Mouse (Mus musculus): Measurements from ENCODE around the gene Mier2. TPM values are rescaled to one million over a fixed set of nuclear protein-coding genes. Genes with fewer than 3 reads are reported as not detected.

Gene Mier2
- total RNA-seq, 2 experiments from 2014 or later = not detected

GRCm38 (mm10) chr10:79526661-79527452, 28.1 kb downstream of the Mier2 start:
- ATAC-seq (replicated peaks; ENCODE audit: low FRiP score, poor library complexity, severe bottlenecking) = no peak

GRCm38 (mm10) chr10:79525456-79526325, 29.3 kb downstream of the Mier2 start:
- no peak for ATAC-seq (replicated peaks; ENCODE audit: low FRiP score, poor library complexity, severe bottlenecking)

GRCm38 (mm10) chr10:79524433-79524832, 30.6 kb downstream of the Mier2 start:
- no peak for ATAC-seq (replicated peaks; ENCODE audit: low FRiP score, poor library complexity, severe bottlenecking)

GRCm38 (mm10) chr10:79506709-79507108, 48.3 kb downstream of the Mier2 start:
- no peak for ATAC-seq (replicated peaks; ENCODE audit: low FRiP score, poor library complexity, severe bottlenecking)

- no peak for ATAC-seq (replicated peaks; ENCODE audit: low FRiP score, poor library complexity, severe bottlenecking)
These were observed 52.0 kb downstream of the Mier2 start for GRCm38 (mm10) chr10:79502830-79503644.

GRCm38 (mm10) chr10:79496701-79497288, 58.2 kb downstream of the Mier2 start:
- no peak for ATAC-seq (replicated peaks; ENCODE audit: low FRiP score, poor library complexity, severe bottlenecking)

GRCm38 (mm10) chr10:79495886-79496285, 59.1 kb downstream of the Mier2 start:
- ATAC-seq (replicated peaks; ENCODE audit: low FRiP score, poor library complexity, severe bottlenecking) = no peak

Other genes with a start within 250 kb of the Mier2 start
- gene Vmn2r82, start 198.7 kb downstream of the Mier2 start, total RNA-seq (2015; ENCODE audit: low replicate concordance) = not detected in 2 replicates
- not detected in 2 replicates for gene Vmn2r82, start 198.7 kb downstream of the Mier2 start, total RNA-seq (2017; ENCODE audit: low replicate concordance)
- gene Vmn2r83, start 86.5 kb downstream of the Mier2 start, total RNA-seq (2015; ENCODE audit: low replicate concordance) = not detected in 2 replicates
- gene Vmn2r83, start 86.5 kb downstream of the Mier2 start, total RNA-seq (2017; ENCODE audit: low replicate concordance) = not detected in 2 replicates
- 2.5 TPM in 1 of 2 replicates, not detected in the other for gene Plpp2, start 21.4 kb downstream of the Mier2 start, total RNA-seq (2015; ENCODE audit: low replicate concordance)
- not detected in 2 replicates for gene Plpp2, start 21.4 kb downstream of the Mier2 start, total RNA-seq (2017; ENCODE audit: low replicate concordance)
- gene Theg, start 32.1 kb upstream of the Mier2 start, total RNA-seq (2015; ENCODE audit: low replicate concordance) = not detected in 2 replicates
- not detected in 2 replicates for gene Theg, start 32.1 kb upstream of the Mier2 start, total RNA-seq (2017; ENCODE audit: low replicate concordance)
- not detected in 2 replicates for gene C2cd4c, start 58.8 kb upstream of the Mier2 start, total RNA-seq (2015; ENCODE audit: low replicate concordance)
- not detected in 2 replicates for gene C2cd4c, start 58.8 kb upstream of the Mier2 start, total RNA-seq (2017; ENCODE audit: low replicate concordance)
- gene Shc2, start 82.7 kb upstream of the Mier2 start, total RNA-seq (2015; ENCODE audit: low replicate concordance) = not detected in 2 replicates
- not detected in 2 replicates for gene Shc2, start 82.7 kb upstream of the Mier2 start, total RNA-seq (2017; ENCODE audit: low replicate concordance)
- not detected in 2 replicates for gene Odf3l2, start 90.5 kb upstream of the Mier2 start, total RNA-seq (2015; ENCODE audit: low replicate concordance)
- gene Odf3l2, start 90.5 kb upstream of the Mier2 start, total RNA-seq (2017; ENCODE audit: low replicate concordance) = not detected in 2 replicates
- not detected in 2 replicates for gene Madcam1, start 109.4 kb upstream of the Mier2 start, total RNA-seq (2015; ENCODE audit: low replicate concordance)
- not detected in 2 replicates for gene Madcam1, start 109.4 kb upstream of the Mier2 start, total RNA-seq (2017; ENCODE audit: low replicate concordance)
- gene Tpgs1, start 114.2 kb upstream of the Mier2 start, total RNA-seq (2015; ENCODE audit: low replicate concordance) = 12.2 and 15.9 TPM in 2 replicates
- 1.9 and 8.3 TPM in 2 replicates for gene Tpgs1, start 114.2 kb upstream of the Mier2 start, total RNA-seq (2017; ENCODE audit: low replicate concordance)
- 42.2 and 66.7 TPM in 2 replicates for gene Cdc34, start 127.0 kb upstream of the Mier2 start, total RNA-seq (2015; ENCODE audit: low replicate concordance)
- 82.7 and 87.2 TPM in 2 replicates for gene Cdc34, start 127.0 kb upstream of the Mier2 start, total RNA-seq (2017; ENCODE audit: low replicate concordance)
- not detected in 2 replicates for gene Gzmm, start 133.8 kb upstream of the Mier2 start, total RNA-seq (2015; ENCODE audit: low replicate concordance)
- gene Gzmm, start 133.8 kb upstream of the Mier2 start, total RNA-seq (2017; ENCODE audit: low replicate concordance) = not detected in 2 replicates
- gene Bsg, start 149.3 kb upstream of the Mier2 start, total RNA-seq (2015; ENCODE audit: low replicate concordance) = 1,896 and 2,324 TPM in 2 replicates
- 1,328 and 1,345 TPM in 2 replicates for gene Bsg, start 149.3 kb upstream of the Mier2 start, total RNA-seq (2017; ENCODE audit: low replicate concordance)
- not detected in 2 replicates for gene Hcn2, start 161.4 kb upstream of the Mier2 start, total RNA-seq (2015; ENCODE audit: low replicate concordance)
- not detected in 2 replicates for gene Hcn2, start 161.4 kb upstream of the Mier2 start, total RNA-seq (2017; ENCODE audit: low replicate concordance)
- gene Polrmt, start 191.4 kb upstream of the Mier2 start, total RNA-seq (2015; ENCODE audit: low replicate concordance) = 8.0 TPM in 1 of 2 replicates, not detected in the other
- gene Polrmt, start 191.4 kb upstream of the Mier2 start, total RNA-seq (2017; ENCODE audit: low replicate concordance) = 0.64 and 4.4 TPM in 2 replicates
- not detected in 2 replicates for gene Fgf22, start 199.9 kb upstream of the Mier2 start, total RNA-seq (2015; ENCODE audit: low replicate concordance)
- not detected in 2 replicates for gene Fgf22, start 199.9 kb upstream of the Mier2 start, total RNA-seq (2017; ENCODE audit: low replicate concordance)
- gene Rnf126, start 211.8 kb upstream of the Mier2 start, total RNA-seq (2015; ENCODE audit: low replicate concordance) = 40.0 and 58.7 TPM in 2 replicates
- gene Rnf126, start 211.8 kb upstream of the Mier2 start, total RNA-seq (2017; ENCODE audit: low replicate concordance) = 18.3 and 19.4 TPM in 2 replicates
- gene Fstl3, start 222.1 kb upstream of the Mier2 start, total RNA-seq (2015; ENCODE audit: low replicate concordance) = 5.4 TPM in 1 of 2 replicates, not detected in the other
- gene Fstl3, start 222.1 kb upstream of the Mier2 start, total RNA-seq (2017; ENCODE audit: low replicate concordance) = 0.38 and 1.3 TPM in 2 replicates
- 25.6 and 44.0 TPM in 2 replicates for gene Prss57, start 235.8 kb upstream of the Mier2 start, total RNA-seq (2015; ENCODE audit: low replicate concordance)
- 1.1 and 6.5 TPM in 2 replicates for gene Prss57, start 235.8 kb upstream of the Mier2 start, total RNA-seq (2017; ENCODE audit: low replicate concordance)
- gene Palm, start 238.4 kb upstream of the Mier2 start, total RNA-seq (2015; ENCODE audit: low replicate concordance) = 8.8 and 16.2 TPM in 2 replicates
- 2.0 and 9.2 TPM in 2 replicates for gene Palm, start 238.4 kb upstream of the Mier2 start, total RNA-seq (2017; ENCODE audit: low replicate concordance)